Mouse (Mus musculus): ENCODE measurements around the gene Fgd5.

Fgd5 gene

GRCm38 (mm10) chr6:92010895-92011294 lies 32.2 kb downstream of the Fgd5 start:
- no peak for DNase-seq (ENCODE audit: low spot score)

GRCm38 (mm10) chr6:92012413-92012812 lies 33.7 kb downstream of the Fgd5 start:
- DNase-seq (ENCODE audit: low spot score) = no peak

- no peak for DNase-seq (ENCODE audit: low spot score)
Observed at GRCm38 (mm10) chr6:92013035-92013434, 34.4 kb downstream of the Fgd5 start.

- no peak for DNase-seq (ENCODE audit: low spot score)
Observed at GRCm38 (mm10) chr6:92013620-92014019, 34.9 kb downstream of the Fgd5 start.

- DNase-seq (ENCODE audit: low spot score) = no peak
Observed at GRCm38 (mm10) chr6:92014936-92015335, 36.3 kb downstream of the Fgd5 start.

- DNase-seq (ENCODE audit: low spot score) = no peak
Observed at GRCm38 (mm10) chr6:92015848-92016247, 37.2 kb downstream of the Fgd5 start.

GRCm38 (mm10) chr6:92016738-92017137 lies 38.1 kb downstream of the Fgd5 start:
- DNase-seq (ENCODE audit: low spot score) = no peak

- no peak for DNase-seq (ENCODE audit: low spot score)
Observed at GRCm38 (mm10) chr6:92018421-92018820, 39.7 kb downstream of the Fgd5 start.

GRCm38 (mm10) chr6:92021061-92021460 lies 42.4 kb downstream of the Fgd5 start:
- DNase-seq (ENCODE audit: low spot score) = no peak

- no peak for DNase-seq (ENCODE audit: low spot score)
Observed at GRCm38 (mm10) chr6:92021506-92021905, 42.8 kb downstream of the Fgd5 start.

- no peak for DNase-seq (ENCODE audit: low spot score)
Observed at GRCm38 (mm10) chr6:92025252-92025651, 46.6 kb downstream of the Fgd5 start.

GRCm38 (mm10) chr6:92027379-92027778 lies 48.7 kb downstream of the Fgd5 start:
- no peak for DNase-seq (ENCODE audit: low spot score)

GRCm38 (mm10) chr6:92030646-92031045 lies 52.0 kb downstream of the Fgd5 start:
- no peak for DNase-seq (ENCODE audit: low spot score)

- DNase-seq (ENCODE audit: low spot score) = no peak
Observed at GRCm38 (mm10) chr6:92034713-92035112, 56.0 kb downstream of the Fgd5 start.

GRCm38 (mm10) chr6:92036372-92036771 lies 57.7 kb downstream of the Fgd5 start:
- DNase-seq (ENCODE audit: low spot score) = no peak

- no peak for DNase-seq (ENCODE audit: low spot score)
Observed at GRCm38 (mm10) chr6:92038158-92038557, 59.5 kb downstream of the Fgd5 start.

- DNase-seq (ENCODE audit: low spot score) = no peak
Observed at GRCm38 (mm10) chr6:92041271-92041670, 62.6 kb downstream of the Fgd5 start.

- DNase-seq (ENCODE audit: low spot score) = no peak
Observed at GRCm38 (mm10) chr6:92042055-92042454, 63.4 kb downstream of the Fgd5 start.

GRCm38 (mm10) chr6:92042850-92043249 lies 64.2 kb downstream of the Fgd5 start:
- peak; percentile 26 for DNase-seq (ENCODE audit: low spot score)

GRCm38 (mm10) chr6:92057768-92058167 lies 79.1 kb downstream of the Fgd5 start:
- DNase-seq (ENCODE audit: low spot score) = no peak

GRCm38 (mm10) chr6:92061725-92062124 lies 83.0 kb downstream of the Fgd5 start:
- no peak for DNase-seq (ENCODE audit: low spot score)

GRCm38 (mm10) chr6:92063452-92063851 lies 84.8 kb downstream of the Fgd5 start:
- DNase-seq (ENCODE audit: low spot score) = no peak

- no peak for DNase-seq (ENCODE audit: low spot score)
Observed at GRCm38 (mm10) chr6:92064101-92064500, 85.4 kb downstream of the Fgd5 start.

GRCm38 (mm10) chr6:92065721-92066496 lies 87.2 kb downstream of the Fgd5 start:
- DNase-seq (ENCODE audit: low spot score) = peak; percentile 42

All from c-Kit-positive CD71-positive TER-119-positive erythroid progenitor cells, embryonic 14.5 days (primary cell).